Mouse (Mus musculus) mesoderm, embryonic 11.5 days (tissue): ENCODE results near the gene Ripk4.

ENCODE experiments used
- DNase-seq: peaks from one replicate; pipeline ENCODE4 v3.0.0-alpha.2; 2012; ENCODE audit warnings: low read depth, low spot score

The Ripk4 gene

DNA sequence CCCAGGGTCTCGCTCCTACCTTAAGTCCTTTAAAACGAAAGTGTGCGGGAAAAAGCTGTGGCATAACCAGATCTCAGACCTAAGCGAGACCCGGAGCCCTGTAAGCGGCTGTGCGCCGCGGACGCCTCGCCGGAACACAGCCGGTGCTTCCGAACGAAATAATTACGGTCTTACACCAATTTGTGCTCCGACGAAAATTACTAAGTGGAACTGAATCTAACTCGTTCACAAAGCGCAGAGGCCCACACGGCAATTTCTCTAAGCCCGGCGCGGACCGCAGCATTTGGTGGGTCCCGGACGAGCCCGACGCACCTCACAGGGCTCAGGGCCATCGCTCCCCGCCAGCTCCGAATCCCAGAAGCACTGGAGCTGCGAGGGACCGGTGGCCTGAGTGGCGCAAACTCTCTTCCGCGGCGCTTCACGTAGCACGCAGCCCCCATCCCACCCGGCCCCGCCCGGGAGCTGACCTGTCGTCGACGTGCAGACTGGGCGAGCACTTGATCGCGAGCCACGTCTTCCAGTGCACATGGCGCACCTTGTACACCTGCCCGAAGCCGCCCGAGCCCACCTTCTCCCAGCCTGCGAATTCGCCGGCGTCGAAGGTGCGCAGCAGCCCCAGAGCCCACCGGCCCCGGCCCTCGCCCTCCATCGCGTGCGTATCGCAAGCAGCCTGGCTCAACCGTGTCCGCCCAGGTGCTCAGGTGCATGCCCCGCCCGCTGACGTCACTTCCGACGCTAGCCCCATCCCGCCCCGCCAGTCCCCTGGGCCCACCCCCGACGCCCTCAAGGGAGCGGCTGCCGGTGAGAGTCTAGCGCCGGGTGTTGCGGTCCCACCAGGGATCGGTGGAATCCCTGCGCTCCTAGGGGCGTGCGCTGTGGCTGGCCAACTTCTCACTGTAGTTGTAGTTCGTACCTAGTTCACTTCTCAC is at the start of gene Ripk4:
Ripk4 (minus strand) TSS at position 727 of the 929 bp plus-strand sequence.
- peak; percentile 27 for DNase-seq

DNA sequence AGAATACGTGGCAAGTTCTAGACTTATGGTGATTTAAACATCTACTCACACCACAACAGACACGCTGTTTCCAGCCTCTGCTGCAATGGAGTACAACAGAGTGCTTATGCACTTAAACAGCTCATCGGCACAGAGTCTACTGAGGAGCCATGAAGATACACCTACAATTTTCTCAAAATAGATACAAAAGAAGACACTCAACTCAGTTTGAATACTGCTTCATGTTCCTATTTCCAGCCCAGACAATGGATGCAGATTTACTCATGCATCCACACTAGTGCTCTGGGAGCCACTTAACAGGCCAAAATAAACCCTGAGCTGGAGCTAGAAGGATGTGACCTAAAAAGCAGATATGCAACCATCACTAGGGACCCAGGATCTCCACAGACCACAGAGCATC is 45.3 kb upstream of the Ripk4 start:
- no peak for DNase-seq

DNA sequence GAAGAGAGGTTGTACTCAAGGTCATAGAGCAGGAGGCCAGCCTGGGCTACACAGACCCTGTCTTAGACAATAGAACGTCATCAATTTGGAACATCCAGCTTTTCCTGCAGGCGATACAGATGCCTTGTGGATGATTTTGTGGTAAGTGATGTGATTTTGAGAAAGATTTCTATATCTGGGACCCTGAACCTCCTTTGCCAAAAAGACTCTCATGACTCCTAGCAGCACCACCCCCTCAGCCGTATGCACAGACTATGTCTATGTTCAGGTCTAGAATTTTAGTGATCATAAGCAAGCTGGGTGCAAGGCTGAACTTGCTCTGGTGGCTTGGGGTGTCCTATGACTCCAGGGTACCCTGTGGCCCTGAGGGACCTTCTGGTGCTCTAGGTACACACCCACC is 42.1 kb upstream of the Ripk4 start:
- DNase-seq, result no peak

DNA sequence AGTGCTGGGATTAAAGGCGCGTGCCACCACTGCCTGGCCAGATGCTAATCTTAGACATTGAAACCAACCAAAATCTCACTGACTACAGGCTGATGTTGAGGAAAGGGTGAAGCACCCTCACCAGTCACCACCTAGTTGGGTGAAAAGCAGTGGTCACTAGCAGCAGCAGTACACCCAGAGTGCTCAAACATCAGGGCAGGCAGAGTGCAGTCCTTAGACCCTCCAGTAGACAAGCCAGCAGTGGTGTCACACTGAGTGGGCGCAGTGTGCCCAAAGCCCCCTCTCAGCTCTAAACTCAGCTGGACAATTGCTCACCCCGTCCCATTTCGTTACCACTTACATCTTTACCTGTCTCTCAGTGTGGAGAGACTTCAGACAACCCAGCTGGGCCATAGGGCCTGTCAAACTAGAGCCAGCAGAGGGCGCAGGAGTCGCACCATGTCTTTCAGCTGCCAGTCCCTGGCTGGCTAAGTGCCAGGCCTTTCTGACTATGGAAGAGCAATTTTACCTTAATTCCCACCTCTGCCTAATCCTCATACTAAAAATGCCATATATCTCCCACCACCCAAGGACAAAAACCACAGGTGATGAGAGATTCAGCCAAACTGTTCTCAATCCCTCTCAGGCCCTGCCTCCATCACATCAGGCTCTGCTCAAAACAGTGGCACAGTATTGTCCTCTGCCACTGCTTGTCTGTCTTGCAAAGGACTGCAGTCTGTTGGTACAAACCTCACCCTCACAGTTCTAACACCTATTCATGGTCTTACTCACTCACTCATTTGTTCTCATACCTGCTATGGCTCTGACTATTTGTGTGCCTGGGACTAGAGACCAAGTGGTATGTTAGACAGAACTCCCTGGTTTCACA is 41.3 kb upstream of the Ripk4 start:
- DNase-seq, result peak; percentile 57

DNA sequence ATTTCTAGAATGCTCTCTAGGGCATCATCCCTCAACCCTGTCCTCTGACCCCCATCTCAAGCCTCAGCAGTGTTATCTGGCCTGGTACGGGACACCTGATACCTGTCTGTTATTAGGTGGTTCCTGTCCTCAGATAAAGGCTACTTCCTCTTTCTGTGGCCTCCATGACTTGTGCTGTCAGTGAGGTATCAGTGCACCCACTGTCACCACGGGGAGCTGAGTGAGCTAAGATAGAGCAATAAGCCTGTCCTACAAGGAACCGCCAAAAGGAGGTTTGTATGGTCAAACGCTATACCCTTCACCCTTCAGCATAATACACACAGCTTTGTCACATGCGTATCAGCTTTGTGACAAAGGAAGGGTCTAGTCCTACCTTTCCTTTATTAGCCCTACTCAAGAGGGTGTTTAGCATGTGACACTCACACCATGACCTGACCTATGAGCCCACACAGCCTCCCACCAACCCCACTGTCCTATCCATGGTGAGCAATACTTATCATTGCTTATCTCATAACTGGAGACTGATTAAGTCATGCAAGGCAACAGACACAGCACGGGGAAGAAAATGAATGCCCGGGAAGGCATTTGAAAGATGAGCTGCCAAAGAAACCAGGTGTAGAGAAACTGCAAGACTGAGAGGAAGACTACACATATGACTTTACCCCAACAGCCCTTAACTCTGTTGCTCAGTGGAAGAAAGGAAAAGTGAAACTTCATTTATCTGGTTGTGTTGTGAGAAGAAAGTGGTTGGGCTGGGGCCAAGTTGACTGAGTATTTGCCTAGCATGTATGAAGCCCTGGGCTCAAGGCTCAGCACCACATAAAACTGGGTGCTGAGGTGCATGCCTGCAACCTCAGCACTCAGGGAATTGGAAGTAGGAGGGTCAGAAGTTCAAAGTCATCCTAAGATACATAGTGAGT is 34.6 kb upstream of the Ripk4 start:
- DNase-seq, result no peak

DNA sequence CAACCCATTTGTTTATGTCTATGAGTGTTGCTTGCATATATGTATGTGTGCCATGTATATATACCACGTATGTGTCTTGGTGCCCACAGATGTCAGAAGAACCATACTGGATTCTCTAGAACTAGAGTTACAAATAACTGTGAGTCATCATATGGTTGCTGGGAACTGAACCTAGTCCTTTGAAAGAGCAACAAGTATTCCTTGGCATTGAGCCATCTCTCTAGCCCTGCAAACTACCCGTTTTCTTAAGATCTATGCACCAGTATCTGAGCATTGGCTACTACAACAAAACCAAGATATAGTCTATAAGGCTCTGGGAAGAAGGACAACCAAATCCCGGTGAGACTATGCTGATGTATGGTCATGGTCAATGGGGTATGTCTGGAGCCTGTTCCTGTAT is 33.6 kb upstream of the Ripk4 start:
- no peak for DNase-seq

DNA sequence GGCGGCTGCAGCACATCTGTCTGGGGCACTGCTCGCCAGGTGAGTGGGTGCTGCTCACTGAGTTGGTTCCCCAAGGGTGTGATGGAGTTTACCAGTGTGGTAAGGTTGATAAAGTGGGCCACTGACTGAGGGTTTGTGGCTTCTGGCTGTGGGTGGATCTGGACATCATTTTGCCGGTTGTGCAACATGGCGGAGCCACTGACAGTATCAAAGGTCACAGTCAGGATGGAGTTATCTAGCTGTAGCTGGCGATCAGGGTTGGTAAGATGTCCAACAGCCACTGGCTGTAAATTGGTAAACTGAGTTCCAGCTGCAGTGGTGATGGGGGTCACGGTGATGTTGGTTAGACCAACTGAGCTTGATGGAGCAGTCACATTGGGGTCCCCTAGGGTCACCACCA is 30.7 kb upstream of the Ripk4 start:
- no peak for DNase-seq

DNA sequence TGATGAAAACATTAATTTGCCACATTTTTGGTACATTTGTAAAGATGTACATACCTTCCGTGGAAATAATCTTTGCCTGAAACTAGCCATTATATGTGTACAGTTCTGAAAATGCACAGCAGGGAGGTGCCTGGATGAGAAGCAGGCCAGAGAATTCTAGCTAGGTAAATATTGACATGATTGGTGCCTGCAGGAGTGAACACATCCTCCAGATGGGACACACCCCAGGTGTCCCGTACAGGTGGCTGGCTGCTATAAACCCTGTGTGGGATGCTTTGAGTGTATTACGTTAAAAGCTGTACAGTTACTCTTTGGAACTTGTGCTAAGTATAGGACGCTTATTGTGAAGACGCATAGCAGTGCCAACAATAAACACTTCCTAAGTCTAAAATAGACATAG is 19.5 kb upstream of the Ripk4 start:
- DNase-seq, result no peak

DNA sequence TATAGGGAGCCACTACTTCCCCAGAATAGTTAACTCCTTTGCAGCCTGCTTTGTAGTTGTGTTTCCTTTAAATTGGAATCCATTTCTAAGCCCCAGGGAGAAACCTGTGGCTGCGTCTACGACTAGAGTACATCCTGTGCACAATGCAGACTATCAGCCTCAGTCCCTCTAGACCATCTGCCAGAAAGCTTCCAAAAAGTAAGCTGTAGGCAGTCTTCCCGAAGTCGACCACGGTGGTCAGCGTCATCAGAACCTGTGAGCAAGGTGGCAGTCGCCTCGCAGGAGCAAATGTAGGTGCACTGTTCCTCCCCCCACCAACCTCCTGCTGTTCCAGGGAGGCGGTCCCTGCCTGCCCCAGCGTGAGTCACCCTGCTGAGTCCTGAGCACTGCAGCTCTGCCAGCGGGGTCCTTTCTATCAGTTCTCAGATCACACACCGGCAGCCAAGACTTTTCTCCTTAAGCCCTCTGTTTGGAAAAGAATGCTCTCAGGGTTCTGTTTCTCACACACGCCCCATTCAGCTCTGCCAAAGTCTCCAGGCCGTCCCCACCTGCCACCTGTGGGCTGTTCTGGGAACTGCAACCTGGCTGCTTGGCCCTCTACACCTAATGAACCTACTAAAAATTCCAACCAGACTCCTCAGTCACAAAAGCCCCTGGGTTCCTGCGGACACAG is 14.9 kb upstream of the Ripk4 start:
- DNase-seq, result peak; percentile 85

DNA sequence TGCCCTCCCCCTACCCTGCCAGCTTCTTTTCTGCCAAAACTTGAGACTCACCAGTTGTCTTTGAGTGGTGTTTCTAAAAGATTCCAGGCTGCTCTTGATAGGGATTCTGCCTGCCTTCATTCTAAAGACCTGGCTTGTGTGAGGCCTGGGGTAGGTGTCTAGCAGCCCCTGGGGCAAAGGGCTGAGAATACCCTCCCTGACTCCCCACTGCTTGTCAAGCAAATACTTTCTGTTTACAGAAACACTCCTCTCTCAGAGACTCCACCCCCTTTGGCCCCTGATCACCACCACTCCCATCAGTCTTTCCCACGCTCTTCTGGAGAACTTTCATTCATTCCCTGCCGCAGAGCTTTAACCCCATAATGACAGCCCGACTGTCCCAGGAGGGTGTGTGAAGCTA is 2.9 kb upstream of the Ripk4 start:
- no peak for DNase-seq

DNA sequence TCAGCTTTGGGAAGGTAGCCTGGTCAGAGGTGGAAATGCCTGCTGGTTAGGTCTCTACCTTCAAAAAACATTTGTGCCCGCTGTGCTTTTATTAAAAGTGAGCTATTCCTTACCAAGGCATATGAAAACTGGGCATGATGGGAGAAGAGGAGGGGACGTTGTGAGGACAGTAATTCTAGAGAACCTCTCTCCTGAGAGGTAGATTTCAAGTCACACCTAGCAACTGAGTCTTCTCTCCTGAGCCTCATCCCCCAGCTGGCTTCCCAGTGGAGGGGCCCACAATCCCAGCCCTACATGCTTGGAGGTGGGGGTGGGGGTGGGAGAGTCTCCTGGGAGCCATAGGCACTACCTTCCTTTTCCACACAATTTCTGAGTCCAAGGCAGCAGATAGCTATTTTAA is 1.0 kb upstream of the Ripk4 start:
- DNase-seq, result no peak

DNA sequence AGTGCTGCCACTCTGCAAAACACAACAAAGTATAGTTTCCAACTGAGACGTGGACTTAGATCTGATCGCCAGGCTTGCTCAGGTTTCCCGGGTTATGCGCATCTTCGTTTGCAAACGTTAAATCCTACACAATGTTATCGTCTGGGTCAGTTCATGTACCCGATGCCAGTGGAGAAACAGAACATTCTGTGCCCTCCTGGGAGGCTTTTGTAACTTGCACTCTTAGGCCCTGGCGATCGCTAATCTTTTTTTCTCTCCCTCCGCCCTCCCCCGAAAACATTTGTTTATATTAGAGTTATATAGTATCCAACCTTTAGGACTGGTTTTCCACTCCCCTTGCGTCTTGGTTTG is 378 bp upstream of the Ripk4 start:
- no peak for DNase-seq

DNA sequence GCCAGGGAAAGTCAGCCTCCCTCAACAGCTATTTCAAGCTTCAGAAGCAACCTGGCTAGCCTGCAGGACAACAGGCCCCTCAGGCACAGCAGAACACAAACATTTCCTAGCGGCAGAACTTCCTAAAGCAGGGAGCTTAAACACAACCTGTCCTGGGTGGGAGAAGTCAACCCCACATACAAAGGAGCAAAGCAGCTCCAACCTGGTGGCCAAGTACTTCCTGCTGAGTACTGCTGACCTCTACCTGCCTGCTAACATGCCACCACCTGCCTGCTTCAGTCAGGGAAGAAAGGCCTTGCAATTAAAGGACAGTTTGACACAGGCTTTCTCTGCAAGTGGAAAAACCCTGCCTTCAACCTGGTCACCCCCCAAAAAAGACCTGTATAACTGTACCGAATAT is 1.8 kb downstream of the Ripk4 start:
- DNase-seq, result no peak

DNA sequence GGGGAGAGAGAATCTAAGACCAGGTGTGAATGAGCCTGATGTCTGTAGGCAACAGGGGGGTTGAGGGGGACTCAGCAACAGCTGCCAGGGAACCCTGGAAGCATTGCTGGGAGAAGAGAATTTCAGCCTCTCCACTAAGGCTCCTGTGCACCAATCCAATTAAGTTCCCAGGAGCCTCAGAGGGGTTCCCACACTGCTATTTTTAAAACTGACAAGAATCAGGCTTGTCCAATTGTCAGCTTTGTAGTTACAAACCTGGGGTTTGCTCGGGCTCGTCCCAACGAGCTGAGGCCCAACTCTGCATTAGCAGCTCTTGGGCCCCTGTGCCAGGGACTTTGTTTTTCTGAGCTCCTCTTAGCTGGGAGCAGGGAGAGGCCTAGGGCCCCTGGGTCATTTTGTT is 3.9 kb downstream of the Ripk4 start:
- no peak for DNase-seq

DNA sequence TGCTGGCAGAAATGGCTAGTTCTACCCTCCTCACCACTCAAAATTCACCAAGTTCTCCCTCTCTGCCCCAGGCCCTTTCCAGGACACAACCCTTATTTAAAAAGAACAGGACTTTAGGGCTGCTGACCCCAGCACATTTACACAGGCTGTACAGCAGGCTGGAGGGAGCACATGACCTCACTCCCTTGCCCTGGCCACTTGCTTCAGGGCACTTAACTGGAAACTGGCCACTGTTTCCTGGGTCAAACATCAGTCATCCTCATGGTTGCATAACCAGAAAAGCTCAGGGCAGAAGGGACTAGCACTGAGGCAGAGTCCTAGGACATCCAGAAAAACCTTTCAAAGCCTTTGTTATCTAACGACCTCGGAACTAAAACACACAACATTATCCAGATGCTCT is 5.3 kb downstream of the Ripk4 start:
- no peak for DNase-seq

DNA sequence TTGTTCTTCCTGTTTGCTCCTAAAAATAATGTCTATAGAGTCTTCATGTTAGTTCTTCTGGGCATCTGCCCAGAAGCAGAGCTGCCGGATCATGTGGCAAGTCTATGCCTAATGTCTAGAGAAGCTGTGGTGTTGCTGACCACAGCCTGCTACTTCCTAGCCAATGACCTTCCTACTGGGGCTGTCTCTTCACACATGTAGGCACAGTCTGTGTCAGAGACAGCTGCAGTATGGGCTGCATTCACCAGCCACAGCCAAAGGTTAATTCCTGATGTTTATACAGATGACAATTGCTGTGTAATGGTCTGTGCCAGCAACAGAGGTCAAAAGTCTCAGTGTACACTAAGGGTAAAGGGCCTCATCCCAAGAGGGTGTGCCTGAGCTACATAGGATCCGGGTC is 7.1 kb downstream of the Ripk4 start:
- DNase-seq, result no peak

DNA sequence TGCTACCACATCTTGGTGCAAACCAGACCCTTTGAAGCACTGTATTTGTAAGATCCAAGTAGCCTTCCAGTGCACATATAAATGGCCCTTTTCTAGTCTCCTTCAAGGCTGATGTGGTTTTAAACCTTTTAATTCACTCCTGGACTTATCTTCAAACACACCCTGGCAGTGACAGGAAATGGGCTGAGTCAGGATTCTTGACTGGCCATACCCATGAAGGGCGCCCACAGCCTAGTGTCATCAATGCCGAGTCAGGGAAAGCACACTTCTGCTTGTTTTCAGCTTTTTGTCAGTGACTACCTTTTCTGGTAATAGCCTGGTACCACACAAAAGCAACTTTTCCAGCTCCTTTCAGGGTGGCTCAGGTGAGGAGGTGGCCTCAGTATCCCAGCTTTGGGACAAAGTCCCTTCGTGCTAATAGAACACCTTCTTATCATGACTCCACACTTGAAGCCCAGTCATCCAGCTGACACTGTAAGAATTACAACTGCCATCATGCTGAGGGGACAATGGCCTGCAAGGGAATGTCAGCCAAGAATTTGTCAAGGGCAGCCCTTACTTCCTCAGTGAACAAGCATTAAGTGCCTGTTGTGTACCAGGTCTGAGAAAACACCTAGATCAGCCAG is 11.2 kb downstream of the Ripk4 start:
- no peak for DNase-seq

DNA sequence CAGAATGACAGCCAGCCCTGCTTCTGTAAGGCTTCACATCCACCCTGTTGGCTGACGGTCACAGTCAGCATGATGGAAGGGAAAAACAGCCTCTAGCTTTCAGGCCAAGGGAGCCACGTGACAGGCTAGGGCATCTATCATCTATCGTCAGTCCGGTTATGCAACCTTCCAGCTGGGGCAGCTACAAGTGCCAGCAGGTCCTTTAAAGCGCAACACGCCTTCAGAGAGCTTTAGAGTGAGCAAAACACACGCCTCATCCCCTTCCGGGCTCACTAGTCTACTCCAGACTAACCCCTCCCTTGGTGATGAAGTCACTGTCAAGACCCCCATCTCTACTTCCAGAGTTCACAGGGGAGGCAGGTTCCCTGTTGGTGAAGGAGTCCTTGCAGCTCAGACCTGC is 11.7 kb downstream of the Ripk4 start:
- peak; percentile 35 for DNase-seq

DNA sequence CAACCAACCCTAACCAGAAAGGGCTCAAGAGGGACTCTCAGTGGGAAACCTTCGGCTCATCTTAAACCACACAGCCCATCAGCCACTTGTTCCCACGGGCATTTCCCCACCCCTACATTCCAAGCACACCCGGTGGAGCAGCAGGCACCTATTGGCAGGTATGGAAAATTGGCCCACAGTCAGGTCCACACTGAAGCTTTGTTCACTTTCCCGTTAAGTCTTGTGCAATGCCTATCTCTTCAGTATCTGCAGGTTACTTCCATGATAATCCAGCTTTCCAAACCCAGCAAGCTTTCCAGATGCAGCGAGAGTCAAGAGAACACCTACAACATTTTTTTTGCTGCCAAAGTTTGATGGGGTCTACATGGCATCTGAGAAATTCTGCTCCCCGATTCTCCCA is 15.2 kb downstream of the Ripk4 start:
- DNase-seq, result no peak

DNA sequence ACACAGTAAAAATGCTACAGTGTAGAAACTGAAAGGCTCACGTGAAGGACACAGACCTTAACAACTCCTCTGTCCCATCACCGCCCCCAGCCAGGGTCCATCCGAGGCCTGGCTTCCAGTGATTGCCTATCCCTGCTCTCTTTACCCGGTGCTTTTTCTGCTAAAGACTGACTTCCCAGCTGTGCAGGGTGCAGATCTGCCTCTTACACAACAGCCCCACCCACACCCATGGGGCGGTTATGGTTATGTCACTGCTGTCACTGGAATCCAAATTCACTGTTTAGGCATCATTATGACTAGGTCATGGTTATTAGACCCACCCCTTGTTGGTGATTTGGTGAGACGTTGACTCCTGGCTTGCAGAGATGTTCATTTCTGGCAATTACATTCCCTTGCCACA is 25.6 kb downstream of the Ripk4 start:
- no peak for DNase-seq

DNA sequence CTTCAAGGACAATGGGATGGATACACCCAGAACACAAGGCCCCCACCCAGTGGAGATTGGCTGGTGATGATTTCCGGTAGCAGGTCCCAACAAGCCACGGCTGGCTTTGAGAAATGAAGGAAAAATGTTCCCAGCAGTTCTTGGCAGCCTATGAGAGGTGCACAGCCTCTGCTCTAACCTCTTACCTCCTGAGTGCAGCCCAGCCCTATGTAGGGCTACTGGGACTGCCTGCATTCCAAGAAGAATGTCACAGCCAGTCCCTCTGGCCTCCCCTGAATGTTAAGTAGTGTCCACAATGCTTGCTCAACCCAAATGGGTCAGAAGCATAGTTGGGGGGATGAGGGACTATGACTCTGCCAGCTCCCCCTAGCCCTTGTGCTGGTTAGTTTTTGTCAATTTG is 27.0 kb downstream of the Ripk4 start:
- no peak for DNase-seq
